Mouse (Mus musculus): ENCODE results near the gene Ranbp10. TPM values are rescaled to one million over a fixed set of nuclear protein-coding genes. Genes with fewer than 3 reads are reported as not detected.

Ranbp10 gene
- polyA plus RNA-seq, 1 experiment from 2014 or later: 10.9 TPM

GRCm38 (mm10) chr8:105859314-105859713 is 32.2 kb upstream of the Ranbp10 start:
- DNase-seq (ENCODE audit: low spot score) (no peak), ATAC-seq (no peak)
- Histone ChIP-seq H3K9me3 (ENCODE audit: low read length) (no peaks in the 10 kb centered on the region), H3K4me3 (ENCODE audit: low read depth, low read length) (no peak overlapping the region), H3K27ac (ENCODE audit: low read length) (peak overlapping the region; percentile 83), H3K9ac (replicated peaks; ENCODE audit: low read depth) (no peak overlapping the region), H3K36me3 (ENCODE audit: insufficient read depth, low read length) (no peaks in the 10 kb centered on the region), H3K27me3 (replicated peaks; ENCODE audit: insufficient read depth, low read length) (no peaks in the 10 kb centered on the region), H3K4me1 (ENCODE audit: insufficient read depth, low read depth, low read length) (peaks cover 30% of the 10 kb centered on the region), H3K4me2 (replicated peaks; ENCODE audit: low read depth, low read length) (no peak overlapping the region; the same call in 1 of the 2 replicates)
- WGBS: 45% methylated on average over 5 of the region's 5 CpGs
- TF ChIP-seq CTCF (IDR thresholded peaks at IDR 0.05) (no peak), EP300 (IDR thresholded peaks at IDR 0.05) (no peak)

GRCm38 (mm10) chr8:105858495-105858894 is 31.3 kb upstream of the Ranbp10 start:
- H3K9ac ChIP-seq (replicated peaks; ENCODE audit: low read depth): no peak overlapping the region
- TF ChIP-seq EP300 (IDR thresholded peaks at IDR 0.05) (no peak), CTCF (IDR thresholded peaks at IDR 0.05) (no peak)
- no peak for ATAC-seq
- DNase-seq (ENCODE audit: low spot score): peak; percentile 47
- no peak overlapping the region for H3K4me3 ChIP-seq (ENCODE audit: low read depth, low read length)
- peaks cover 30% of the 10 kb centered on the region for H3K4me1 ChIP-seq (ENCODE audit: insufficient read depth, low read depth, low read length)
- no peak overlapping the region for H3K4me2 ChIP-seq (replicated peaks; ENCODE audit: low read depth, low read length)
- no peaks in the 10 kb centered on the region for H3K27me3 ChIP-seq (replicated peaks; ENCODE audit: insufficient read depth, low read length)
- H3K27ac ChIP-seq (ENCODE audit: low read length): no peak overlapping the region
- WGBS: 86% methylated on average over 5 of the region's 5 CpGs
- no peaks in the 10 kb centered on the region for H3K9me3 ChIP-seq (ENCODE audit: low read length)
- H3K36me3 ChIP-seq (ENCODE audit: insufficient read depth, low read length): no peaks in the 10 kb centered on the region

GRCm38 (mm10) chr8:105856168-105856835 is 29.2 kb upstream of the Ranbp10 start:
- DNase-seq (ENCODE audit: low spot score) (no peak), ATAC-seq (no peak)
- Histone ChIP-seq H3K4me3 (ENCODE audit: low read depth, low read length) (peak overlapping the region; percentile 83), H3K4me2 (replicated peaks; ENCODE audit: low read depth, low read length) (peak overlapping the region; percentile 96), H3K4me1 (ENCODE audit: insufficient read depth, low read depth, low read length) (peaks cover 25% of the 10 kb centered on the region), H3K27me3 (replicated peaks; ENCODE audit: insufficient read depth, low read length) (no peaks in the 10 kb centered on the region), H3K9me3 (ENCODE audit: low read length) (no peaks in the 10 kb centered on the region), H3K9ac (replicated peaks; ENCODE audit: low read depth) (peak overlapping the region; percentile 70), H3K27ac (ENCODE audit: low read length) (peak overlapping the region; percentile 85), H3K36me3 (ENCODE audit: insufficient read depth, low read length) (no peaks in the 10 kb centered on the region)
- WGBS: 6% methylated on average over 15 of the region's 15 CpGs
- TF ChIP-seq EP300 (IDR thresholded peaks at IDR 0.05) (no peak), CTCF (IDR thresholded peaks at IDR 0.05) (no peak)

- H3K4me2 ChIP-seq (replicated peaks; ENCODE audit: low read depth, low read length): peak overlapping the region; percentile 96
- no peaks in the 10 kb centered on the region for H3K36me3 ChIP-seq (ENCODE audit: insufficient read depth, low read length)
- peak overlapping the region; percentile 70 for H3K9ac ChIP-seq (replicated peaks; ENCODE audit: low read depth)
- H3K4me1 ChIP-seq (ENCODE audit: insufficient read depth, low read depth, low read length): peaks cover 25% of the 10 kb centered on the region
- H3K4me3 ChIP-seq (ENCODE audit: low read depth, low read length): peak overlapping the region; percentile 83
- H3K9me3 ChIP-seq (ENCODE audit: low read length): no peaks in the 10 kb centered on the region
- TF ChIP-seq CTCF (IDR thresholded peaks at IDR 0.05) (0 out of 2 replicates have a peak, but pooled peaks have one; percentile 22), EP300 (IDR thresholded peaks at IDR 0.05) (no peak)
- H3K27ac ChIP-seq (ENCODE audit: low read length): peak overlapping the region; percentile 85
- WGBS: 2% methylated on average over 70 of the region's 71 CpGs
- ATAC-seq: peak; percentile 48
- H3K27me3 ChIP-seq (replicated peaks; ENCODE audit: insufficient read depth, low read length): no peaks in the 10 kb centered on the region
- peak; percentile 51 for DNase-seq (ENCODE audit: low spot score)
These were observed 28.4 kb upstream of the Ranbp10 start for GRCm38 (mm10) chr8:105855248-105856167.

GRCm38 (mm10) chr8:105854715-105855216 is 27.6 kb upstream of the Ranbp10 start, which contains the start of gene Thap11:
TSS of gene Thap11 (plus strand) at chr8:105855132.
- H3K4me1 ChIP-seq (ENCODE audit: insufficient read depth, low read depth, low read length): peaks cover 25% of the 10 kb centered on the region
- DNase-seq (ENCODE audit: low spot score): peak; percentile 97
- H3K27me3 ChIP-seq (replicated peaks; ENCODE audit: insufficient read depth, low read length): no peaks in the 10 kb centered on the region
- H3K9ac ChIP-seq (replicated peaks; ENCODE audit: low read depth): peak within 1 kb of the TSS; percentile 70
- peak within 1 kb of the TSS; percentile 85 for H3K27ac ChIP-seq (ENCODE audit: low read length)
- peak within 1 kb of the TSS; percentile 96 for H3K4me2 ChIP-seq (replicated peaks; ENCODE audit: low read depth, low read length)
- under 1% methylated on average over 43 of the region's 43 CpGs for WGBS
- peak within 1 kb of the TSS; percentile 83 for H3K4me3 ChIP-seq (ENCODE audit: low read depth, low read length)
- peak; percentile 94 for ATAC-seq
- no peaks in the 10 kb centered on the region for H3K9me3 ChIP-seq (ENCODE audit: low read length)
- TF ChIP-seq CTCF (IDR thresholded peaks at IDR 0.05): peak; percentile 82
- peak; percentile 34; the same call in 1 of the 2 replicates for TF ChIP-seq EP300 (IDR thresholded peaks at IDR 0.05)
- no peaks in the 10 kb centered on the region for H3K36me3 ChIP-seq (ENCODE audit: insufficient read depth, low read length)

- Histone ChIP-seq H3K4me3 (ENCODE audit: low read depth, low read length) (peak overlapping the region; percentile 83), H3K36me3 (ENCODE audit: insufficient read depth, low read length) (no peaks in the 10 kb centered on the region), H3K9me3 (ENCODE audit: low read length) (no peaks in the 10 kb centered on the region), H3K4me2 (replicated peaks; ENCODE audit: low read depth, low read length) (peak overlapping the region; percentile 96), H3K27me3 (replicated peaks; ENCODE audit: insufficient read depth, low read length) (no peaks in the 10 kb centered on the region), H3K27ac (ENCODE audit: low read length) (no peak overlapping the region), H3K9ac (replicated peaks; ENCODE audit: low read depth) (no peak overlapping the region), H3K4me1 (ENCODE audit: insufficient read depth, low read depth, low read length) (peaks cover 21% of the 10 kb centered on the region)
- 27% methylated on average over 8 of the region's 8 CpGs for WGBS
- no peak for TF ChIP-seq CTCF (IDR thresholded peaks at IDR 0.05)
- no peak for TF ChIP-seq EP300 (IDR thresholded peaks at IDR 0.05)
- ATAC-seq (no peak), DNase-seq (ENCODE audit: low spot score) (no peak)
These were observed 27.2 kb upstream of the Ranbp10 start for GRCm38 (mm10) chr8:105854303-105854702.
